Mouse (Mus musculus): Measurements from ENCODE around the gene Mast1. TPM values are rescaled to one million over a fixed set of nuclear protein-coding genes. Genes with fewer than 3 reads are reported as not detected.

Gene Mast1
- polyA plus RNA-seq, 1 experiment from 2014 or later = 0.09 TPM

DNA sequence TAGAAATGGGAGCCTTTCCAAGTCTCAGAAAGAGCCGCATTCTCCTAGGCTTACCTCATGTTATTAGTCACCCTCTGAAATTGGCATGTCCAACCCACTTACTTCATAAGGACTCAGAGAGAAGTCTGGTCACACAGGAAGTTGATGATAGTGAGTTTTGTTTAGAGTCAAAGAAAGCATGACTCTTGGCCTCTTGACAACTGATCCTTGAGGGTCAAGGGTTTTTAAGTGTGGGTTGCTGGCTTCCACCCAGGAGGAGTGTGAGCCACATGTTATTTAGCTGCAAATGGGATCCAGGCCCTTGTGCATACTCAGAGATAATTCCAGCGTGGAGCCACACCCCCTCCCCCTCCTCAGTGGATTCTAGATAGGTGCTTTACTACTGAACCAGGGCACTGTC is 15.6 kb downstream of the Mast1 start:
- H3K36me3 ChIP-seq = no peaks in the 10 kb centered on the region
- H3K9me3 ChIP-seq (replicated peaks) = no peaks in the 10 kb centered on the region
- H3K4me1 ChIP-seq = no peaks in the 10 kb centered on the region; the same call in 1 of the 2 replicates
- no peak for DNase-seq (ENCODE audit: low spot score)
- H3K27me3 ChIP-seq (ENCODE audit: low read depth, poor library complexity, severe bottlenecking) = peaks cover 65% of the 10 kb centered on the region
- no peak overlapping the region for H3K27ac ChIP-seq
- 86% methylated on average over 2 of the region's 2 CpGs for WGBS
- no peak overlapping the region for H3K4me3 ChIP-seq

DNA sequence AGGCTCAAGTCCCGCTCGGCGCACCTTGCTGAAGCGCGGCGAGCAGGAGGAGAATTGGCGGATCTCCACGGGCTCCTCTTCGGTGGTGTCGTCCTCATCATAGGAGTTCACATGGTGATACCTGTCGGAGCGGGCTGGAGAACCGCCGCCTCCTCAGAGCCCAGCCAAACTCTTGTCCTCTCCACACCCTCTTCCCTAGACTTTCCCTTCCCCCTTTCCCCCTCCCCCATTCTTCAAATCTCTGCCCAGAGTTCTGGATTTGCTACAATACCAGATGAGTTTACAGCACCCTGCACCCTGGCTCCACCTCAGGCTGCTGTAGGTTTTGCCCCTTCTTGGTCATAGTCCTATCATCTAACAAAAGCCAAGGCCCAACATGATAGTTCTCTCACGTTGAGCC is 18.5 kb downstream of the Mast1 start:
- Histone ChIP-seq H3K4me3 (no peak overlapping the region), H3K36me3 (no peaks in the 10 kb centered on the region), H3K9me3 (replicated peaks) (no peaks in the 10 kb centered on the region), H3K27ac (no peak overlapping the region), H3K27me3 (ENCODE audit: low read depth, poor library complexity, severe bottlenecking) (peaks cover 79% of the 10 kb centered on the region), H3K4me1 (no peaks in the 10 kb centered on the region; the same call in 1 of the 2 replicates)
- no peak for DNase-seq (ENCODE audit: low spot score)
- WGBS = 92% methylated on average over 15 of the region's 15 CpGs

DNA sequence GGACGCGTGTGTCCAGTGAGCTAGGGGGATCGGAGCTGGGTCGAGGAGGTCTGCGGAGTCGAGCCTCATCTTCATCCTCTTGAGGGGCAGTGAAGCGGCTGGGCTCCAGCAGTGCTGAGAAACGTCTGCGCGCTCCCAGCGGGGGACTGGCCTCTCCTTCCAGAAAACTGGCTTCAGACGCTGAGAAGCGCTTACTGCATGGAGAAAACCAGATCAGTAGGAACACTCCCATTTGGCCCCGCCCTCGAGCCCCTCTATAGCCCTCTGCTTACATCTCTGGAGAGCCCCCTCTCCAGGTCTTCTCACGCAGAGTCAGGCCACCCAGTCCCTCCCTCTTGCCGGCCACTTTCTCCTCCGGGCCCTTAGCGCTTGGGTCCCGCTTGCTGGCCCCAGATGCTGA is 19.4 kb downstream of the Mast1 start:
- Histone ChIP-seq H3K27ac (no peak overlapping the region), H3K27me3 (ENCODE audit: low read depth, poor library complexity, severe bottlenecking) (peaks cover 85% of the 10 kb centered on the region), H3K36me3 (no peaks in the 10 kb centered on the region), H3K4me3 (no peak overlapping the region), H3K4me1 (peaks cover 8% of the 10 kb centered on the region), H3K9me3 (replicated peaks) (no peaks in the 10 kb centered on the region)
- 26% methylated on average over 20 of the region's 20 CpGs for WGBS
- no peak for DNase-seq (ENCODE audit: low spot score)

DNA sequence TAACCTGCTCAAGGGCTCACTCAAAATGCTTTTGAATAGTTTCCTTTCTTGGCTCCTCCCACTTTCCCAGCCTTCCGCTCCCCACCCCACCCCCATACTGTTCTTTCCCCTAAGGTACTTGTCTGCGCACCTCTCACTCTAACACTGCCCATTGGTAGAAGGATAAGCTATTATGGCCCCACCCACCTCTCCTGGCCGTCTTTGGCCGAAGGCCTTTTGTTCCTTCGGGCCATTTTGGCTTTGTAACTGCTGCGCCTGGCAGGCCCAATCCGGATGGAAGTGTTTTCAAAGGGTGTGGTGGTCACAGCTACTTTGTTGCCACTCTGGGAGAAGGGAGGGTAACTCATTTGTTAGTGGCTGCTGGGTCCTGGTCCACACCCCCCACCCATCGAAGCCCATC is 21.9 kb downstream of the Mast1 start:
- no peaks in the 10 kb centered on the region for H3K9me3 ChIP-seq (replicated peaks)
- WGBS = 88% methylated on average over 8 of the region's 8 CpGs
- 0 out of 2 replicates have a peak, but pooled peaks cover 5% of the 10 kb centered on the region for H3K36me3 ChIP-seq
- no peak overlapping the region for H3K27ac ChIP-seq
- H3K4me3 ChIP-seq = no peak overlapping the region
- DNase-seq (ENCODE audit: low spot score) = no peak
- peaks cover 99% of the 10 kb centered on the region for H3K27me3 ChIP-seq (ENCODE audit: low read depth, poor library complexity, severe bottlenecking)
- peaks cover 17% of the 10 kb centered on the region for H3K4me1 ChIP-seq

DNA sequence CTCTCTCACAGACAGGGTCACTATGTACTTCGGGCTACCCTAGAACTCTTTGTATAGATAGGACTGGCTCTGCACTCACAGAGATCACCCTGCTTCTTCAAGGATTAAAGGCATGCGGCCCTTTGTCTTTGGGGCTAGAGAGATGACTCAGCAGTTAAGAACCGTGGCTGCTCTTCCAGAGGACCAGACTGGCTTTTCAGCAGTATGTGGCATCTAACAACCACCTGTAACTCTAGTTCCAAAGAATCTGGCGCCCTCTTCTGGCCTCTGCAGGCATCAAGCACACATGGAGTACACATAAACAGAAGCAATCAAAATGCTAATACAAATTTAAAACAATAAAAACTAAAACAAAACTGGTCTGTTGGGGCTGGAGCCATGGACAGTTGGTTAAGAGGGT is 23.2 kb downstream of the Mast1 start:
- no peak for DNase-seq (ENCODE audit: low spot score)
- WGBS = 38% methylated on average over 4 of the region's 4 CpGs
- no peak overlapping the region for H3K4me3 ChIP-seq

DNA sequence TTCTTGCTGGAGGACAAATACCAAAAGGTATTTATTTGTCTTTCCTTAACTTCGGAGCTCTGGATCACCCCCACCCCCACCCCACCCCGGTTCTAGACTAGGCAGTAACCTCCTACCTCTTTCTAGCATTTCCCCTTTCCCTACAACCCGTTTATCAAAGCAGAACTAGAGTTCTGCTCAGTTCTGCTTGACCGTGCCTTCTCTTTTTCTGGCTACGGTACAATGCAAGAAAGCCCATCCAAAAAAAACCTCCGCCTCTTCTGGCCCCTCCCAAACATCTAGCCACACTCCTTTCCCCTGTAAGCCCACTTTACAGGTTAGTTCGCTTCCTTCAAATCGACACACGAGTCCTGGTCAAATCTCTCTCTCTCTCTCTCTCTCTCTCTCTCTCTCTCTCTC is 23.7 kb downstream of the Mast1 start:
- H3K4me3 ChIP-seq = peak overlapping the region; percentile 52
- H3K27ac ChIP-seq = no peak overlapping the region

More for the DNA sequence above, 23.2 kb downstream of the Mast1 start:
- Histone ChIP-seq H3K27me3 (ENCODE audit: low read depth, poor library complexity, severe bottlenecking) (peaks cover 100% of the 10 kb centered on the region), H3K4me1 (peaks cover 28% of the 10 kb centered on the region), H3K9me3 (replicated peaks) (no peaks in the 10 kb centered on the region), H3K27ac (no peak overlapping the region), H3K36me3 (0 out of 2 replicates have a peak, but pooled peaks cover 5% of the 10 kb centered on the region)

DNA sequence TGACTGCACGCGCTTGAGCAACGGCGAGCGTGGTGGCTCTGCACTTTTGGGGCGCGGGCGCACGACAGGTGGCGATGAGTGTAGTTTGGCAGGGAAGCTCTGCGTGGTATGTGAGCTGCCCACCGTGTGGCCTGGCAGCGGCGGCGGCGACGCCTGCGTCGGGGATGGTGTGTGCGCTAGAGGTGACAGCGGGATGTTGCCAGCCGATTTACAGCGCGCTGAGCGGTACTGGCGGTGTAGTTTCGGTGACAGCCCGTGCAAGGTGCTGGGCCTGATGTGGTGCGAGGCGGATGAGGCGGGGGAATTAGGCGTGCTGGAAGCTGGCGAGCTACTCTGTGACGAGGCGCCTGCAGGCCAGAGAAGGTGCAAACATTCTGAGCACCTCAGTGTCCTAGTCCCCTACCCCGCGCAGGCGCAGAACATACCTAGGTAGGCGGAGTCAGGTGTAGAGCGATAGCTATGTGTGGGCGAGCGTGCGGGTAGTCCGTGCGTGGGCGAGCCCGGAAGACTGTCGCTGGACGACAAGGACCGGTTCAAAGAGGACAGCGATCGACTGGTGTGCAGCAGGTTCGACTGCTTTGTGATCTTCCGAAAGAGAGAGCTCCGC is 24.2 kb downstream of the Mast1 start:
- H3K9me3 ChIP-seq (replicated peaks) = no peaks in the 10 kb centered on the region
- H3K4me3 ChIP-seq = peak overlapping the region; percentile 52
- WGBS = 2% methylated on average over 55 of the region's 55 CpGs
- peaks cover 31% of the 10 kb centered on the region for H3K4me1 ChIP-seq
- H3K36me3 ChIP-seq = 0 out of 2 replicates have a peak, but pooled peaks cover 5% of the 10 kb centered on the region
- no peak overlapping the region for H3K27ac ChIP-seq
- H3K27me3 ChIP-seq (ENCODE audit: low read depth, poor library complexity, severe bottlenecking) = peaks cover 95% of the 10 kb centered on the region
- DNase-seq (ENCODE audit: low spot score) = peak; percentile 78

More for the DNA sequence above, 23.7 kb downstream of the Mast1 start:
- H3K27me3 ChIP-seq (ENCODE audit: low read depth, poor library complexity, severe bottlenecking) = peaks cover 100% of the 10 kb centered on the region
- whole genome bisulfite sequencing = 19% methylated on average over 9 of the region's 9 CpGs
- no peaks in the 10 kb centered on the region for H3K9me3 ChIP-seq (replicated peaks)
- 0 out of 2 replicates have a peak, but pooled peaks cover 5% of the 10 kb centered on the region for H3K36me3 ChIP-seq
- H3K4me1 ChIP-seq = peaks cover 29% of the 10 kb centered on the region
- no peak for DNase-seq (ENCODE audit: low spot score)

DNA sequence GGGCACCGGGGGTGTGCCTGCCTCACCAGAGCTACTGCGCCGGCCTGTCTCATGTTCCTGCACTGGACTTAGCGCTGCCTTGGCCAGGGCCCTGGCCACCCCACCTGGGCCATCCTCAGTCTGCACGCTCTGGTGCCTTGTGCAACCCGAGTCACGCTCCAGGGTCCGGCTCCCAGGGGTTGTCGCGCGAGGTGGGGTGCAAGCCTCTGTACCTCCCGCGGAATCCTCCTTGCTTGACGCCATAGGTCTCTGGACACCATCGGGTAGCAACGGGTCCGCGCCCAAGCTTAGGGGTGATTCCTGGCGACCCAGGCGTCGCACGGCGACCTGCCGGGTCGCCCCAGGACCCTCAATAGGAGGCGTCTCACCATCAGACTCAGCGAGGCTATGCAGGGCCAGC is 24.8 kb downstream of the Mast1 start:
- DNase-seq (ENCODE audit: low spot score) = no peak
- WGBS = 18% methylated on average over 27 of the region's 27 CpGs
- H3K27me3 ChIP-seq (ENCODE audit: low read depth, poor library complexity, severe bottlenecking) = peaks cover 88% of the 10 kb centered on the region

DNA sequence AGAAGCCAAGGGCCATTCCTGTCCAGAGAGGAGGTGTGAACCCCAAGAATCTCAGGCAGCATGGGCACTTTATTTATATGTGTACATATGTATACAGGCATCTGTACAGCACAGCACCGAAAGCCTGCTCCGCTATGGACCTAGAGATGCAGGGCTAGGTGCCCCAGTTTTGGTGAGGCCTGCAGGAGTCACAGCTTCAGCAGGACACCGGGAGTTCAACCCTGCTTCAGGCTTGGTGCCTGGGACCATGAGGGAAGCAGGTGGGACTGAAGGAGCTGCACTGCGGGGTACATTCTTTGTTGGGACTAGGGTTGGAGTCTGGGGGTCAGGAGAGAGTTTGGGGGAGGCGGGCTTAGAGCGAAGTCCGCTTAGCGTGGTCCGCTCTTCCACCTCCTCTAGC is 25.3 kb downstream of the Mast1 start:
- Histone ChIP-seq H3K4me1 (peaks cover 32% of the 10 kb centered on the region), H3K4me3 (peak overlapping the region; percentile 52), H3K9me3 (replicated peaks) (no peaks in the 10 kb centered on the region), H3K27me3 (ENCODE audit: low read depth, poor library complexity, severe bottlenecking) (peaks cover 83% of the 10 kb centered on the region), H3K36me3 (0 out of 2 replicates have a peak, but pooled peaks cover 5% of the 10 kb centered on the region), H3K27ac (no peak overlapping the region)
- 83% methylated on average over 9 of the region's 9 CpGs for WGBS
- DNase-seq (ENCODE audit: low spot score) = no peak

More for the DNA sequence above, 24.8 kb downstream of the Mast1 start:
- Histone ChIP-seq H3K27ac (no peak overlapping the region), H3K9me3 (replicated peaks) (no peaks in the 10 kb centered on the region), H3K4me3 (peak overlapping the region; percentile 52), H3K36me3 (0 out of 2 replicates have a peak, but pooled peaks cover 5% of the 10 kb centered on the region), H3K4me1 (peaks cover 32% of the 10 kb centered on the region)

DNA sequence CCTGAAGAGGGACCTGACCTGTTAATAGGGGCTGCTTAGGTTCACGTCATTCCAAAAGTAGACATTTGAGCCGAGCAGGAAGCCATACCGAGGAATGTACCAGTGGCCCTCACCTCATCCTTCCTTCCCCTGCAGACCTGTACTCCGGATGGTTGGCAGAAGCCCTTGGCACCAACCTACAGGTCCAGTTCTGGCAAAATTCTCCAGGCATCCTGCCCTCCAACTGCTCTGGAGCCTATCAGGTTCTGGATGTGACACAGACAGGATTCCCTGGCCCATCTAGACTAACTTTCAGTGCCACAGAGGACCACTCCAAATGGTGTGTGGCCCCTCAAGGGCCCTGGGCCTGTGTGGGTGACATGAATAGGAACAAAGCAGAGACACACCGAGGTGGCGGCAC is 26.6 kb downstream of the Mast1 start:
- H3K4me1 ChIP-seq = peaks cover 32% of the 10 kb centered on the region
- no peak overlapping the region for H3K27ac ChIP-seq
- no peak for DNase-seq (ENCODE audit: low spot score)
- WGBS = 85% methylated on average over 6 of the region's 6 CpGs
- no peak overlapping the region for H3K4me3 ChIP-seq
- 0 out of 2 replicates have a peak, but pooled peaks cover 5% of the 10 kb centered on the region for H3K36me3 ChIP-seq
- H3K9me3 ChIP-seq (replicated peaks) = no peaks in the 10 kb centered on the region
- H3K27me3 ChIP-seq (ENCODE audit: low read depth, poor library complexity, severe bottlenecking) = peaks cover 70% of the 10 kb centered on the region

DNA sequence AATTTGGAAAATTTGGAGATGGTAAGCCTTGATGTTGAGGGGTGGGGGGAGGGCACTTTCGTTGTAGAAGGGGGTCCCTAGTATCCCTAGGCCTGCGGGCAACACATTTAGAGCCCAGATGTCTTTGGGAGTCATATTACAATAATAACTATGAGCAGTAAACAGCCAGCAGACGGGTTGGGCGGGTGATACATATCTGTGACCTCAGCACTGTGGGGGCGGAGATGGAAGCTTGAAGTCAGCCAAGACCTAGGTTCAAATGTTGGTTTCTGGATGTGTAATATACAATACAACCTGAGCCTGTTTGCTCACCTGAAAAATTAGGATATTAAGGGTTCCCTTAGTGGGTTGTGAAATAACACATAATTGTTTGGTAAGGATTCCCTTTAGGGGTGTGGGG is 27.2 kb downstream of the Mast1 start:
- 0 out of 2 replicates have a peak, but pooled peaks cover 5% of the 10 kb centered on the region for H3K36me3 ChIP-seq
- no peak for DNase-seq (ENCODE audit: low spot score)
- WGBS = 79% methylated on average over 5 of the region's 5 CpGs
- peaks cover 64% of the 10 kb centered on the region for H3K27me3 ChIP-seq (ENCODE audit: low read depth, poor library complexity, severe bottlenecking)
- no peak overlapping the region for H3K27ac ChIP-seq
- no peaks in the 10 kb centered on the region for H3K9me3 ChIP-seq (replicated peaks)
- H3K4me1 ChIP-seq = peaks cover 32% of the 10 kb centered on the region
- H3K4me3 ChIP-seq = no peak overlapping the region

DNA sequence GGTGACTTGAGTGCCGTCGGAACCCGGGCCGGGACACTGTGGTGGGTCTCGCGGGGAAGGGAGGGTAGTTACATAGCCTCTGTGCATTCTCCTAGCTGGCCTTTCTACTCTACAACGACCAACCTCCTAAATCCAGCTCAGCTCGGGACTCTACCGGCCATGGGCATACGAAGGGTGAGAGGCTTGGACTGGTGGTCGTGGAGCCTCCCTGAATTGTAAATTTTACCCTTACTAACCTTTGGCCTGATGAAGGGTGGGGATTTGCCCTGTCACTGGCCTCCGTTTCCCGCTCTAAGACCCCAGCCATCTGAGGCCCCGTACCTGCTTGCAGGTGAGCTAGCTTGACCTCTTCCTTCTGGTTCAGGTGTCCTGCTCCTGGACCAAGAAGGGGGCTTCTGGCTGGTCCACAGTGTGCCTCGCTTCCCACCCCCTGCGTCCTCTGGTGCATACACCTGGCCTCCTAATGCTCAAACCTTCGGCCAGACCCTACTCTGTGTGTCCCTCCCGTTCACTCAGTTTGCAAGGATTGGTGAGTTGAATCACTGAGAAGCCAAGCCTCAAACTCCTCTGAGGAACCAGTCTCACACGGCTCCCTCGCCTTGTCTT is 27.9 kb downstream of the Mast1 start:
- WGBS = 49% methylated on average over 20 of the region's 20 CpGs
- H3K9me3 ChIP-seq (replicated peaks) = no peaks in the 10 kb centered on the region
- peaks cover 32% of the 10 kb centered on the region for H3K4me1 ChIP-seq
- H3K36me3 ChIP-seq = 0 out of 2 replicates have a peak, but pooled peaks cover 5% of the 10 kb centered on the region
- peak overlapping the region; percentile 79; the same call in 1 of the 2 replicates for H3K27ac ChIP-seq
- peaks cover 63% of the 10 kb centered on the region for H3K27me3 ChIP-seq (ENCODE audit: low read depth, poor library complexity, severe bottlenecking)
- peak overlapping the region; percentile 65 for H3K4me3 ChIP-seq
- DNase-seq (ENCODE audit: low spot score) = no peak

DNA sequence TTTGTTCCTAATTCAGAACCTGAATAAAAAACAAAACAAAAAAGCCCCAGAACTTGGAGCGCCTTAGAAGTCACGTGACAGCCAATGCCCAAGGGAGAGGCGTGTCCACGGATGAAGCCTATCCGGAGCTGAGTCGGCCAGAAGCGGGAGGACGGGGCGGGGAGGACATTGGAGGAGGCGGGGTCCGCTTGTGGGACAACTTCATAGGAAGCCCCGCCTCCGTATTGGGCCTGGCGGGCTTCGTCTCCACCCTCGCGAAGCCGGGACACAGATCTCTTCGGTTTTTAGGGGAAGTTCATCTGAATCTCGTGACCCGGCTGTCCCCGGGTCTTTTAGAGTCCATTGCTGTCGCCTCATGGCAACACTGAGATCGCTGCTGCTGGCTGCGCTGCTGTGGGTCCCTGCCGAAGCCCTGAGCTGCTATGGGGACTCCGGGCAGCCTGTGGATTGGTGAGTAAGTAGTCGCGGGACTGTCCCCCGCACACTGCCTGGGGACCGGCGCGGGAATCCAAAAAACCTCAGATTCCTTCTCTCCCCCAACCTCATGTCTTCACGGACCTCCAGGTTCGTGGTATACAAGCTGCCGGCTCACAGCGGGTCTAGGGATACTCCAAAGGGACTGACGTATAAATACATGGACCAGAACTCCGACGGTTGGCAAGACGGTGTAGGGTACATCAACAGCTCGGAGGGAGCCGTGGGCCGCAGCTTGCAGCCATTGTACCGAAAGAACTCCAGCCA is 28.6 kb downstream of the Mast1 start, which contains the start of gene Dnase2a:
TSS of gene Dnase2a (plus strand) at position 140 of the 741 bp plus-strand sequence.
- Histone ChIP-seq H3K27me3 (ENCODE audit: low read depth, poor library complexity, severe bottlenecking) (peaks cover 58% of the 10 kb centered on the region), H3K4me1 (peaks cover 34% of the 10 kb centered on the region), H3K9me3 (replicated peaks) (no peaks in the 10 kb centered on the region), H3K4me3 (peak within 1 kb of the TSS; percentile 65), H3K27ac (peak within 1 kb of the TSS; percentile 79), H3K36me3 (0 out of 2 replicates have a peak, but pooled peaks cover 5% of the 10 kb centered on the region)
- DNase-seq (ENCODE audit: low spot score) = peak; percentile 93
- WGBS = 2% methylated on average over 45 of the region's 45 CpGs
